Mouse (Mus musculus) testis, postnatal 14 days (tissue): ENCODE results near the gene Tmem120b.

ENCODE experiments used
- DNase-seq: peaks from one replicate; pipeline ENCODE4 v3.0.0; 2021; ENCODE audit warnings: low spot score

Gene Tmem120b

DNA sequence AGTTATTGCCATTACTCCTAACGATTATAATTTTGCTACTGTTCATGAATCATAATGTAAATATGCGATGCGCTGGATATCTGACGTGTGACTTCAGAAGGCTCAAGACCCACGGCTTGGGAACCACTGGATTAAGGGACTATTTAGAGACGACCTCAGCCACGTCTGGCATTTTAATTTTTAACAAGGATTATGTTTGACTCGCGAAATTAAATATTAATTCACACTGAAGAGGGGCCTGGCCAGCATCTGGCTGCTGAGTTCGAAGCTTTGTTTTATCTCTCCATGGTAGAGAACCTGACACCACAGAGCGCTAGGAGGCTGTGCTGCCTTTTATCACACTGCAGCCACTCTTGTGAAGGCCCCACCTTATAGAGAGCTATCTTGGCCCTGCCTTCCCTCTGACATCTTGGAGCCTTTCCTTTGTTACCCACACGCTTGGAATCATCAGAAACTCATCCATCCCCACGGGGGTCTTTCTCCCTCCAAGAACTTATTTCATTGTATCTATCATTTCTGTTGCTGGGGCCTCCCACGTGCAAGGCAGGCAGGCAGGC, 24.9 kb downstream of the Tmem120b start:
- DNase-seq, result no peak

- no peak for DNase-seq
Measured at GRCm38 (mm10) chr5:123094238-123094991, 26.2 kb downstream of the Tmem120b start.

- DNase-seq, result no peak
Measured at GRCm38 (mm10) chr5:123096299-123096698, 28.1 kb downstream of the Tmem120b start.

GRCm38 (mm10) chr5:123098487-123098886, 30.3 kb downstream of the Tmem120b start:
- DNase-seq, result no peak

DNA sequence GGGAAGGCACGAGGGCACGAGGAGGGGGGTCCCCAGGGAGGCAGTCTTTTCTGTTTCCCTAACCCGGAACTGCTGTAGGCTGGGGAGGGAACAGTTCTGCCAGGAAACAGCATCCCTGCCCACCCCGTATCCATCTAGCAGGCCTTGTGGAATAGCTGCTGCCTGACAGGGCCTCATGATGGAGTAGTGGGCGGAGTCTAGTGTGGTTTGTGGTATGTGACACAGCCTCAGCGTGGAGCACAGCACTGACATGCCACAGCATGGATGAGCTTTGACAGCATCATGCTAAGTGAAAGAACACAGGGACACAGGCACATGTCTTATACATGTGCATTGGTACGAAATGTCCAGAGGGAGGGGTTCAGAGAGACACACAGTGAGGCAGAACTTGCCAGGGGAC, 34.2 kb downstream of the Tmem120b start:
- DNase-seq, result no peak

GRCm38 (mm10) chr5:123103556-123103955, 35.3 kb downstream of the Tmem120b start:
- DNase-seq, result no peak

- DNase-seq, result no peak
Measured at GRCm38 (mm10) chr5:123104769-123105168, 36.6 kb downstream of the Tmem120b start.

- DNase-seq, result peak; percentile 31
Measured at GRCm38 (mm10) chr5:123109452-123110203, 41.4 kb downstream of the Tmem120b start.

DNA sequence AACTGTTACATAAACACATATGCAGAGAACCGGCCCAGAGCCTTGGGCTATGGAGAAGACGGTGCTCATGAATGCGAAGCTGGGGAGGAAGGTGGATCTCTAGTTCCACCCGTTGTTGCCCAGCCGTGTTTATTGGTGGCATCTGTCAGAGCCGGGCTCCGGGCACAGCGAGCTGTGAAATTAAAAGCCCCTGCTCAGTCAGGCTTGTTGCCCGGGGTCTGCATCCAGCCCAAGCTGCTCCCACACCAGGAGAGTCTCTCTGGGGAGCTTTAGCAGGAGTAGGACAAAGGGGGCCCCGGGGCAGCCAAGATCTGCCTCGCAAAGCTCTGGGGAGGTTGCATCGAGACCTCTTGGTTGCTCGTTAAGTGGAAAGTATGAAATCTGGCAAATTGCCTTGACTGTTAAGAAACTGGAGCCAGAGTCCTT, 42.1 kb downstream of the Tmem120b start:
- no peak for DNase-seq

DNA sequence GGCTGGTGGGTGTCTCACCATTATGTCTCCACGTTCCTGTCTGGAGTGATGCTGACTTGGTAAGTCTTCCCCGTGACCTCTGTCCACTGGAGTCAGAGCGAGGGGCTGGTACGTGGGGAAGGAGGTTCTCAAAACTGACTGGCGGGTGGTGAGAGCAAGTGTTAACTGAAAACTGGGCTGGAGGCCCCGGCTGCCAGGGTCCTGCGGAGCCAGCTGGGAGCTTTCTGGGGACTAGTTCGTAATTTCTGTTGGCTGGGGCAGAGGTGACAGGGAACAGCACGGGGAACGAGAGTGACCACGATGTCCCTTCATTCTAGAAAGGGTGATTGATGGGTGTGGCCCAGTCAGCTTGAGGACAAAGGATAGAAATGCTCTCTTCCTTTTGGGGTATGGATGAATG, 45.9 kb downstream of the Tmem120b start:
- DNase-seq, result no peak

GRCm38 (mm10) chr5:123114924-123115323, 46.7 kb downstream of the Tmem120b start:
- no peak for DNase-seq

DNA sequence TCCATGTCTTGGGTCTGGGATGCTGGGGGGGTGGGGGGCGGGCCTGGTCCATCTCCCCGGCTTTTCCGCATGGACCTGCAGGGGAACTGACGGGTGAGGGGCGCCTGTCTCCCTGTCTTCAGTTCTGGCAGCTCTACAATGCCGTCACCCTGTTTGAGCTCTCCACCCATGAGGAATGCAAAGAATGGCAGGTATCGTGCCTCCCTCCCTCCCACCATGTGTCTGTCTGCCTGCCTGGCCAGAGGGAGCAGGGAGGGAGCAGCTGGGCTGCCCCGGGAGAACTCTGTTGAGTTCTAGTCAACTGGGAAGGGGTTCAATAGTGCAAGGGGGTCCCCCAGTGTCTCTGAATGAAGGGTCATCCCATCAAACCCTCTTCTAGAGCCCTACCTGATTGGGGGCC, 47.9 kb downstream of the Tmem120b start:
- DNase-seq, result no peak

DNA sequence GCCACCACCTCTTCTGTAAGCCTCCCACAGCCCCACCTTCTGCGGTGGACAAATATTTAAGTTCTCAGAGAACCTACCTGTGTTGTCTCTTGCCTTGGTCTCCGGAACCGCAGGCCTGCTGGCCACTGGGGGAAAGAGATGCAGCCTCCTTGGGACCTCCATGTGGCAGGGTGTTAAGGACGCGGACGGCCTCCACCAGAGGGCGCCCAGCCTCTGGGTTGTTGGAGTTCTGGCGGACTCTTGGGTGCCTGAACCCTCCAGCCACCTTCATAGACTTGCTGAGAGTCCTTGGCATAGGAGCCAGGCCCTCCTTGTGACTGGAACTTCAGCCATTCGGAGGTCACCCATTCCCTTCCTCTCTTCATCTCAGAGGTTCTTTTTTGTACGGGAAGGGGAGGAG, 49.0 kb downstream of the Tmem120b start:
- no peak for DNase-seq

- no peak for DNase-seq
Measured at GRCm38 (mm10) chr5:123117773-123118172, 49.6 kb downstream of the Tmem120b start.

GRCm38 (mm10) chr5:123118826-123119225, 50.6 kb downstream of the Tmem120b start:
- DNase-seq, result no peak

DNA sequence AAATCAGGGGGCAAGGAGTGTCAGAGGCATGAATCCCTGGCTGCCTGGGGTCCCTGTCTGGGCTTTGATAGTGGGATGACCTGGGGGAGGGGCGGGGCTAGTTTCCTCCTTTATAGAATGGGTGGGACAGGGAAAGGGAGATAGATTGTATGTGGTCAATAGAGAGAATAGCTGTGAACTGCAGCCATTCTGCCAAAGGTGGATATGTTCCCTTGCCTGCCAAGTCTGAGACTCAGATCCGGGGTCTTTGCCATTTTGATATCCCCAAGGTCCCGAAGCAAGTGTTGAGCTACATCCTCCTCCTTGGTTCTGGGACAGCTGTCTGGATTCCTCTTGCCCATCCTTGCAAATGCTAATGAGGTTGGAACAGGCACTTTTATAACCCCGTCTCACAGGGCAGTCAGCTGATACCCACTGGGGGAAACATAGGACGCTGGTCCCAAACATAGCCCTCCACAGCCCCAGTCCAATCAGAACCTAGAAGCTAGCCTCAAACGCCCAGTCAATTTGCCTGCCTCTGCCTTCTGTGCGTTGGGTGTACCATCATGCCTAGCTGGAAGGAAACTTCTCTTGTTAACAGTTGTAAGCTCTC, 52.5 kb downstream of the Tmem120b start:
- no peak for DNase-seq

DNA sequence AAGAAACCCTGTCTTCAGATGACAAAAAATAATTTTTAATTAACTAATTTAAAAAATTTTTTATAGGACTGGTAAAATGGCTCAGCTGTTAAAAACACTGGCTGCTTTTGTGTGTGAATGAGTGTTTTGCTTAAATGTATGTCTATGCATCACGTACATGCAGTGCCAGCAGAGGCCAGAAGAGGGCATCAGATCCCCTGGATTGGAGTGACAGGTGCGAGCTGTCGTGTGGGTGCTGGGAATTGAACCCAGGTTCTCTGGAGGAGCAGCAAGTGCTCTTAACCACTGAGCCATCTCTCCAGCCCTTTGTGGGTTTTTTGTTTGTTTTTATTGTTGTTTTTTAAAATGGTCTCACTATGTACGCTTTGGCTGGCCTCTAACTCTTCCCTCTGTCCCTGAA, 54.0 kb downstream of the Tmem120b start:
- DNase-seq, result no peak

GRCm38 (mm10) chr5:123125105-123125504, 56.9 kb downstream of the Tmem120b start:
- DNase-seq, result no peak

DNA sequence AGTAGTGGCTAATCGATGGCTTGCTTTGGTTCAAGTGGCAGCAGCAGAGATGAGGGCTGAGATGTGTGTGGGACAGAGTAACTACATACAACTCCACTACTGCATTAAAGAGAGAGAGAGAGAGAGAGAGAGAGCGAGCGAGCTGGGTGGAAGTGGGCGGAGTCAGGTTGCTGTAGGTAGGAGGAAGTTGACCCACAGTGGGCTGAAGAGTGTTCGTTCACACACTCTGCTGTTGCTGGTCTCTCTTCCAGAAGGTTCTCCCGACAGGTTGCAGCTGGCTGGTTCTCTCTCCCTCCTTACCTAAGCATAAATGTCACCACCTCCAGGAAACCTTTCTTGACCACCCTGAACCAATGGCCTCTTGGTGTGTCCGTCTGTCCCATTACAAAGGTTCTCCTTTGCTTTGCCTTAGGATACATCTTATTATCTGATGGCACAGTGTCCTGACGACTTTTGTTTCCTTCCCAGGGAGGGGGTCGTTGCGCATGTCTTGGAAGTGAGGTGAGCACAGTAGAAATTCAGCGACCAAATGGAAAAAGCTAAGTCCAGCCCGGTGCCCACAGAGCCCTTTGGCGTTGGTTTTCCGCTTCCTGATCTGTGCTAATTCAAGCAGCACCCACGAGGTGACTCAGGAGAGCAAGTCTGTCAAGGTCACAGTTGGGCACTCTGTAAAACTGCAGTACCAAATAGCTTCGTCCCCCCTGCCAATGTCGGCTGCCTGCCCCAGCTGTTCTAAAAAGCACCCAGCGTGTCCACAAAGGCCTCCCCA, 57.6 kb downstream of the Tmem120b start:
- no peak for DNase-seq

DNA sequence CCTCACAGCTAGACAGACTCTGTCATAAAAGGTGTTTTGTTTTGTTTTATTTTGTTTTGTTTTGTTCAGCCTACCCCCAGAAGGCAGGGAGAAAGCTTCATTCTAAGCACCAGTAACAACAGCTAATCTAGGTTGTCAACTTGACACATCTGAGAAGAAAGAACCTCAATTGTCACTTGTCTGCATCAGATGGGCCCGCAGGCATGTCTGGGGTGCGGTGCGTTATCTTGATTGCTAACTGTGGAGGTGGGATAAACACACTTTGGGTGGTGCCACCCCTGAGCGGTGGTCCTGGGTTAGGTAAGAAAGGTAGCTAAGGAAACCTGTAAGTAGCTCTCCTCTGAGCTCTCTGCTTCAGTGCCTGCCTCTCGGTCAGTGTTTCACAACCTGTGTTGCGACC, 58.8 kb downstream of the Tmem120b start:
- DNase-seq, result no peak

GRCm38 (mm10) chr5:123128426-123129169, 60.4 kb downstream of the Tmem120b start:
- no peak for DNase-seq
